Mouse (Mus musculus) testis, adult 2 months (tissue): ENCODE measurements at regions not wholly inside any gene's neighbourhood (a gene's known extent, or its start where the extent isn't known, plus 50 kb on each side); places are given as distances from the start of the nearest gene placed in this dataset.
A peak's percentile ranks its signal among the peaks of the same experiment; 100 is the strongest.

ENCODE experiments used
- H3K27ac ChIP-seq: fragments of 200-500 bp; 2 replicates; pipeline ENCODE4 v1.5.1; 2012; ENCODE audit warnings: low read depth, low read length; ENCODE audit not compliant: control insufficient read depth, insufficient read depth
- H3K27me3 ChIP-seq: fragments of 200-500 bp; 2 replicates; pipeline ENCODE4 v1.6.1; 2012; ENCODE audit warnings: mild to moderate bottlenecking, low read length, moderate library complexity; ENCODE audit not compliant: control insufficient read depth, insufficient read depth
- H3K36me3 ChIP-seq: fragments of 200-500 bp; 2 replicates; pipeline ENCODE4 v1.6.1; 2012; ENCODE audit warnings: mild to moderate bottlenecking, low read length; ENCODE audit not compliant: control insufficient read depth, insufficient read depth
- H3K4me1 ChIP-seq: fragments of 200-500 bp; 2 replicates; pipeline ENCODE4 v1.6.1; 2012; ENCODE audit warnings: low read length; ENCODE audit not compliant: control insufficient read depth, insufficient read depth
- H3K4me3 ChIP-seq: fragments of 200-500 bp; 2 replicates; pipeline ENCODE4 v1.5.1; 2012; ENCODE audit warnings: low read depth, mild to moderate bottlenecking, low read length, moderate library complexity, mixed read lengths; ENCODE audit not compliant: control insufficient read depth
- CTCF ChIP-seq: fragments of 200-500 bp; IDR thresholded peaks from 2 replicates; pipeline ENCODE4 v1.5.1; 2012; ENCODE audit warnings: low read depth, mild to moderate bottlenecking, inconsistent platforms, low read length, moderate library complexity; ENCODE audit not compliant: control insufficient read depth, insufficient read depth, insufficient replicate concordance
- POLR2A ChIP-seq: fragments of 200-500 bp; IDR thresholded peaks from 2 replicates; pipeline ENCODE4 v1.6.1; 2012; ENCODE audit warnings: low read depth, mild to moderate bottlenecking, inconsistent platforms, low read length, moderate library complexity; ENCODE audit not compliant: control insufficient read depth

DNA sequence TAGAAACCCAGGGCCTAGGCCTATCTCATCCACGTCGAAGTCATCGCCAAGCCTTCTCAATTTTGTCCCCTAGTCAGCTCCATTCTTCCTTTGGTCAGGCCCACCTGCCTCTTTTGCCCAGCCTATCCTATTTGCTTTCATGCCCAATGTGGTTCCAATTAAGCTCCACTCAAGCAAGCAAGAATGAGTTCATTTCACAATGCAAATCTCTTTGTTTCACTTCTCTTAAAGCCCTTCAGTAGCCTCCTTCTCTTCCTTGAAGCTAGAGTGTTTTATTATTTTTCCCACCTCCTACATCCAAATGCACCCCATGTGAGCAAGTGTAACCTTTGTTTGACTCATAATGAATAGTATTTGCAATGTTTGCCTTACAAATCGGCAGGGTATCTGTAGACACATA, 50.6 kb upstream of the Lifr start:
- H3K4me3 ChIP-seq, result no peak overlapping the region
- no peak for TF ChIP-seq CTCF
- TF ChIP-seq POLR2A, result no peak
- H3K27ac ChIP-seq, result peak overlapping the region; percentile 79
- H3K4me1 ChIP-seq, result no peaks in the 10 kb centered on the region; the same call in 1 of the 2 replicates
- H3K36me3 ChIP-seq, result no peaks in the 10 kb centered on the region
- no peaks in the 10 kb centered on the region for H3K27me3 ChIP-seq
